Mouse (Mus musculus) myocyte (in vitro differentiated cells): ENCODE measurements around the gene Clint1. TPM values are rescaled to one million over a fixed set of nuclear protein-coding genes. Genes with fewer than 3 reads are reported as not detected.

Experiments
- H3K27me3 ChIP-seq: one replicate; pipeline ENCODE4 v1.6.1; 2011; ENCODE audit not compliant: control insufficient read depth, insufficient read depth, insufficient read length
- H3K36me3 ChIP-seq: one replicate; pipeline ENCODE4 v1.6.1; 2011; ENCODE audit not compliant: control insufficient read depth, insufficient read depth
- H3K4me2 ChIP-seq: one replicate; pipeline ENCODE4 v1.6.1; 2011; ENCODE audit warnings: low read depth, control low read depth
- H3K4me3 ChIP-seq: one replicate; pipeline ENCODE4 v1.5.1; 2011; ENCODE audit warnings: mild to moderate bottlenecking, control low read depth, moderate library complexity
- H3K79me2 ChIP-seq: one replicate; pipeline ENCODE4 v1.6.1; 2011; ENCODE audit not compliant: control insufficient read depth, insufficient read depth
- H3ac ChIP-seq: one replicate; pipeline ENCODE4 v1.6.1; 2011; ENCODE audit not compliant: control insufficient read depth, insufficient read length
- CEBPB ChIP-seq: IDR thresholded peaks from 2 replicates; pipeline ENCODE4 v1.6.1; 2011; ENCODE audit warnings: mild to moderate bottlenecking, moderate library complexity; ENCODE audit not compliant: poor library complexity, insufficient read depth, severe bottlenecking
- E2F4 ChIP-seq: IDR thresholded peaks from one replicate; pipeline ENCODE4 v1.6.1; 2011; ENCODE audit warnings: mild to moderate bottlenecking, control low read depth, moderate library complexity; ENCODE audit not compliant: insufficient read depth
- MAX ChIP-seq: IDR thresholded peaks from one replicate; pipeline ENCODE4 v1.6.1; 2011; ENCODE audit warnings: low read depth, mild to moderate bottlenecking, control low read depth
- MYOD1 ChIP-seq, 3 experiments: IDR thresholded peaks; one replicate each; pipeline ENCODE4 v1.6.1; 2011; ENCODE audit warnings: control low read depth in 2 of 3, low read depth in 2 of 3, mild to moderate bottlenecking in 2 of 3, moderate library complexity in 1 of 3; ENCODE audit not compliant: insufficient read length in 2 of 3, control insufficient read depth in 1 of 3
- MYOG ChIP-seq, 3 experiments: IDR thresholded peaks; one replicate each; pipeline ENCODE4 v1.6.1; 2011; ENCODE audit warnings: control low read depth in 2 of 3, low read depth in 2 of 3, mild to moderate bottlenecking in 2 of 3; ENCODE audit not compliant: insufficient read length in 2 of 3, control insufficient read depth in 1 of 3, insufficient read depth in 1 of 3
- POLR2A ChIP-seq: IDR thresholded peaks from one replicate; pipeline ENCODE4 v1.6.1; 2011; ENCODE audit warnings: low read depth, mild to moderate bottlenecking, control low read depth, moderate library complexity; ENCODE audit not compliant: insufficient read length
- POLR2AphosphoS2 ChIP-seq: IDR thresholded peaks from one replicate; pipeline ENCODE4 v1.6.1; 2011; ENCODE audit warnings: low read depth, control low read depth; ENCODE audit not compliant: insufficient read length
- REST ChIP-seq: IDR thresholded peaks from one replicate; pipeline ENCODE4 v1.6.1; 2011; ENCODE audit warnings: mild to moderate bottlenecking, control low read depth, moderate library complexity; ENCODE audit not compliant: insufficient read depth, insufficient read length
- SRF ChIP-seq: IDR thresholded peaks from one replicate; pipeline ENCODE4 v1.6.1; 2011; ENCODE audit warnings: low read depth; ENCODE audit not compliant: control insufficient read depth, insufficient read length
- TCF12 ChIP-seq: IDR thresholded peaks from one replicate; pipeline ENCODE4 v1.6.1; 2011; ENCODE audit warnings: mild to moderate bottlenecking, control low read depth; ENCODE audit not compliant: poor library complexity, insufficient read depth, severe bottlenecking
- TCF3 ChIP-seq: IDR thresholded peaks from one replicate; pipeline ENCODE4 v1.6.1; 2011; ENCODE audit warnings: low read depth, control low read depth; ENCODE audit not compliant: insufficient read length
- USF1 ChIP-seq: IDR thresholded peaks from one replicate; pipeline ENCODE4 v1.6.1; 2011; ENCODE audit warnings: low read depth, mild to moderate bottlenecking, control low read depth, moderate library complexity
- polyA plus RNA-seq: library from polyadenylated mRNA; unstranded; fragments of >200 nt; fragmentation: generic; extraction: Trizol; gene quantifications from one replicate; pipeline ENCODE4 v1.2.1, GENCODE M21; 2012; ENCODE audit warnings: missing spikeins

Gene Clint1
- polyA plus RNA-seq, 1 experiment, result 32.5 TPM

GRCm38 (mm10) chr11:45907301-45907700 is 55.5 kb downstream of the Clint1 start:
- Histone ChIP-seq H3K36me3 (peaks cover 51% of the 10 kb centered on the region), H3K4me2 (no peak overlapping the region), H3K79me2 (no peaks in the 10 kb centered on the region), H3K4me3 (no peak overlapping the region), H3K27me3 (no peaks in the 10 kb centered on the region), H3ac (no peak overlapping the region)
- TF ChIP-seq POLR2AphosphoS2, result no peak
- TF ChIP-seq USF1, result no peak
- no peak for TF ChIP-seq TCF12
- no peak for TF ChIP-seq POLR2A

GRCm38 (mm10) chr11:45908070-45908469 is 56.2 kb downstream of the Clint1 start:
- Histone ChIP-seq H3K27me3 (no peaks in the 10 kb centered on the region), H3K36me3 (peaks cover 45% of the 10 kb centered on the region), H3K4me2 (no peak overlapping the region), H3K4me3 (no peak overlapping the region), H3K79me2 (no peaks in the 10 kb centered on the region), H3ac (no peak overlapping the region)
- TF ChIP-seq TCF12, result no peak
- TF ChIP-seq SRF, result no peak
- no peak for TF ChIP-seq MYOD1 (IDR thresholded peaks at IDR 0.05; ENCODE audit: control insufficient read depth in 1 of 3, insufficient read length in 2 of 3, low read depth in 2 of 3)
- no peak for TF ChIP-seq MYOG (IDR thresholded peaks at IDR 0.05; ENCODE audit: control insufficient read depth in 1 of 3, insufficient read depth in 1 of 3, insufficient read length in 2 of 3, low read depth in 2 of 3)
- no peak for TF ChIP-seq POLR2AphosphoS2
- no peak for TF ChIP-seq E2F4
- no peak for TF ChIP-seq TCF3
- no peak for TF ChIP-seq MAX
- TF ChIP-seq REST, result no peak
- TF ChIP-seq CEBPB, result no peak
- no peak for TF ChIP-seq USF1
- no peak for TF ChIP-seq POLR2A

GRCm38 (mm10) chr11:45908894-45909293 is 57.0 kb downstream of the Clint1 start:
- TF ChIP-seq MAX, result no peak
- TF ChIP-seq POLR2AphosphoS2, result no peak
- no peak for TF ChIP-seq MYOD1 (IDR thresholded peaks at IDR 0.05; ENCODE audit: control insufficient read depth in 1 of 3, insufficient read length in 2 of 3, low read depth in 2 of 3)
- TF ChIP-seq TCF3, result no peak
- TF ChIP-seq POLR2A, result no peak
- TF ChIP-seq MYOG (IDR thresholded peaks at IDR 0.05; ENCODE audit: control insufficient read depth in 1 of 3, insufficient read depth in 1 of 3, insufficient read length in 2 of 3, low read depth in 2 of 3), result no peak
- no peak for TF ChIP-seq USF1
- no peak for TF ChIP-seq REST
- TF ChIP-seq SRF, result no peak
- no peak for TF ChIP-seq TCF12
- TF ChIP-seq CEBPB, result no peak
- TF ChIP-seq E2F4, result no peak
- peaks cover 37% of the 10 kb centered on the region for H3K36me3 ChIP-seq
- H3K4me3 ChIP-seq, result no peak overlapping the region
- H3K4me2 ChIP-seq, result no peak overlapping the region
- no peaks in the 10 kb centered on the region for H3K27me3 ChIP-seq
- no peak overlapping the region for H3ac ChIP-seq
- H3K79me2 ChIP-seq, result no peaks in the 10 kb centered on the region

- no peaks in the 10 kb centered on the region for H3K27me3 ChIP-seq
- no peak for TF ChIP-seq SRF
- TF ChIP-seq POLR2AphosphoS2, result no peak
- TF ChIP-seq USF1, result no peak
- no peak for TF ChIP-seq POLR2A
- no peak for TF ChIP-seq REST
- TF ChIP-seq MAX, result no peak
- no peak for TF ChIP-seq TCF12
- TF ChIP-seq E2F4, result no peak
- TF ChIP-seq CEBPB, result no peak
- no peak for TF ChIP-seq TCF3
- TF ChIP-seq MYOG (IDR thresholded peaks at IDR 0.05; ENCODE audit: control insufficient read depth in 1 of 3, insufficient read depth in 1 of 3, insufficient read length in 2 of 3, low read depth in 2 of 3), result no peak
- no peak for TF ChIP-seq MYOD1 (IDR thresholded peaks at IDR 0.05; ENCODE audit: control insufficient read depth in 1 of 3, insufficient read length in 2 of 3, low read depth in 2 of 3)
- no peak overlapping the region for H3ac ChIP-seq
- no peak overlapping the region for H3K4me3 ChIP-seq
- no peak overlapping the region for H3K4me2 ChIP-seq
- H3K79me2 ChIP-seq, result no peaks in the 10 kb centered on the region
- peaks cover 31% of the 10 kb centered on the region for H3K36me3 ChIP-seq
Measured at GRCm38 (mm10) chr11:45910701-45911100, 58.9 kb downstream of the Clint1 start.

- no peak overlapping the region for H3K4me2 ChIP-seq
- no peaks in the 10 kb centered on the region for H3K79me2 ChIP-seq
- peaks cover 10% of the 10 kb centered on the region for H3K36me3 ChIP-seq
- H3K4me3 ChIP-seq, result no peak overlapping the region
- H3K27me3 ChIP-seq, result no peaks in the 10 kb centered on the region
- TF ChIP-seq MYOD1 (IDR thresholded peaks at IDR 0.05; ENCODE audit: control insufficient read depth in 1 of 3, insufficient read length in 2 of 3, low read depth in 2 of 3) (no peak), TCF3 (no peak), USF1 (no peak), MYOG (IDR thresholded peaks at IDR 0.05; ENCODE audit: control insufficient read depth in 1 of 3, insufficient read depth in 1 of 3, insufficient read length in 2 of 3, low read depth in 2 of 3) (no peak), MAX (no peak)
- H3ac ChIP-seq, result no peak overlapping the region
Measured at GRCm38 (mm10) chr11:45916196-45916595, 64.3 kb downstream of the Clint1 start.
